Mouse (Mus musculus) left cerebral cortex, postnatal 14 days (tissue): ENCODE results near the gene Lif. TPM values are rescaled to one million over a fixed set of nuclear protein-coding genes. Genes with fewer than 3 reads are reported as not detected.
A peak's percentile ranks its signal among the peaks of the same experiment; 100 is the strongest.

Source experiments
- DNase-seq, 2 experiments: peaks; one replicate each; pipeline ENCODE4 v3.0.0; 2021 to 2022; ENCODE audit warnings: low spot score in 2 of 2, mixed read lengths in 1 of 2
- intact Hi-C: fragments of 180-260 bp; cut with DNase I; formaldehyde crosslinking; loops from one replicate; pipeline ENCODE4 v1.15.1; 2025
- total RNA-seq, 2 experiments: library from RNA; stranded (reverse); gene quantifications; 2 replicates each; pipeline ENCODE4 v1.2.3; 2021

Gene Lif
- total RNA-seq, 2 experiments from 2014 or later: 0.15 to 0.59 TPM

GRCm38 (mm10) chr11:4252886-4253285, 4.5 kb upstream of the Lif start:
- DNase-seq: no peak
- intact Hi-C loops: loop anchor here (10.0 kb wide), 1 partner anchor 612 kb away; no protein-coding TSS in a partner anchor

- intact Hi-C loops: loop anchor here (2.0 to 10.0 kb wide), 2 partner anchors 37 to 607 kb away; no protein-coding TSS in a partner anchor
- DNase-seq: no peak
Measured at GRCm38 (mm10) chr11:4257756-4258155, 399 bp downstream of the Lif start.

- peak; percentile 80 to 88 for DNase-seq
- intact Hi-C loops: loop anchor here (1.0 to 10.0 kb wide), 3 partner anchors 38 to 606 kb away; no protein-coding TSS in a partner anchor
Measured at GRCm38 (mm10) chr11:4258657-4259082, 1.3 kb downstream of the Lif start.

- DNase-seq: peak in 1 of 2 experiments; percentile 36
- intact Hi-C loops: no loop called here
Measured at GRCm38 (mm10) chr11:4260463-4261187, 3.3 kb downstream of the Lif start.

GRCm38 (mm10) chr11:4261188-4261494, 3.8 kb downstream of the Lif start:
- intact Hi-C loops: no loop called here
- DNase-seq: peak; percentile 53 to 60

GRCm38 (mm10) chr11:4261969-4262368, 4.6 kb downstream of the Lif start:
- intact Hi-C loops: no loop called here

GRCm38 (mm10) chr11:4262847-4263246, 5.5 kb downstream of the Lif start:
- no peak for DNase-seq
- intact Hi-C loops: no loop called here

More at GRCm38 (mm10) chr11:4261969-4262368, 4.6 kb downstream of the Lif start:
- peak in 1 of 2 experiments; percentile 67 for DNase-seq

GRCm38 (mm10) chr11:4263296-4263695, 5.9 kb downstream of the Lif start:
- intact Hi-C loops: no loop called here

GRCm38 (mm10) chr11:4264066-4264465, 6.7 kb downstream of the Lif start:
- intact Hi-C loops: no loop called here
- no peak for DNase-seq

More at GRCm38 (mm10) chr11:4263296-4263695, 5.9 kb downstream of the Lif start:
- DNase-seq: no peak

- no peak for DNase-seq
- intact Hi-C loops: no loop called here
Measured at GRCm38 (mm10) chr11:4266271-4267201, 9.2 kb downstream of the Lif start.

- intact Hi-C loops: no loop called here
- no peak for DNase-seq
Measured at GRCm38 (mm10) chr11:4267202-4267578, 9.8 kb downstream of the Lif start.

- no peak for DNase-seq
- intact Hi-C loops: no loop called here
Measured at GRCm38 (mm10) chr11:4268500-4268899, 11.1 kb downstream of the Lif start.

- DNase-seq: no peak
- intact Hi-C loops: no loop called here
Measured at GRCm38 (mm10) chr11:4270744-4271459, 13.5 kb downstream of the Lif start.

GRCm38 (mm10) chr11:4271544-4271943, 14.2 kb downstream of the Lif start:
- intact Hi-C loops: no loop called here
- no peak for DNase-seq

- intact Hi-C loops: no loop called here
- no peak for DNase-seq
Measured at GRCm38 (mm10) chr11:4276411-4276861, 19.1 kb downstream of the Lif start.

GRCm38 (mm10) chr11:4279909-4280308, 22.6 kb downstream of the Lif start:
- intact Hi-C loops: no loop called here
- no peak for DNase-seq

- intact Hi-C loops: no loop called here
- DNase-seq: no peak
Measured at GRCm38 (mm10) chr11:4281852-4282251, 24.5 kb downstream of the Lif start.

- intact Hi-C loops: no loop called here
- DNase-seq: no peak
Measured at GRCm38 (mm10) chr11:4283627-4284026, 26.3 kb downstream of the Lif start.

- DNase-seq: no peak
- intact Hi-C loops: no loop called here
Measured at GRCm38 (mm10) chr11:4289280-4289679, 31.9 kb downstream of the Lif start.

- intact Hi-C loops: no loop called here
- peak; percentile 47 to 64 for DNase-seq
Measured at GRCm38 (mm10) chr11:4291639-4292038, 34.3 kb downstream of the Lif start.
